Mouse (Mus musculus) lung, postnatal 0 days (tissue): ENCODE data around the gene Rasd1.

Experiments used
- CTCF ChIP-seq: IDR thresholded peaks from 2 replicates; pipeline ENCODE4 v1.5.1; 2016; ENCODE audit warnings: antibody characterized with exemption, mild to moderate bottlenecking
- EP300 ChIP-seq: IDR thresholded peaks from 2 replicates; pipeline ENCODE4 v1.6.1; 2016; ENCODE audit warnings: antibody characterized with exemption, mild to moderate bottlenecking, control low read depth

DNA sequence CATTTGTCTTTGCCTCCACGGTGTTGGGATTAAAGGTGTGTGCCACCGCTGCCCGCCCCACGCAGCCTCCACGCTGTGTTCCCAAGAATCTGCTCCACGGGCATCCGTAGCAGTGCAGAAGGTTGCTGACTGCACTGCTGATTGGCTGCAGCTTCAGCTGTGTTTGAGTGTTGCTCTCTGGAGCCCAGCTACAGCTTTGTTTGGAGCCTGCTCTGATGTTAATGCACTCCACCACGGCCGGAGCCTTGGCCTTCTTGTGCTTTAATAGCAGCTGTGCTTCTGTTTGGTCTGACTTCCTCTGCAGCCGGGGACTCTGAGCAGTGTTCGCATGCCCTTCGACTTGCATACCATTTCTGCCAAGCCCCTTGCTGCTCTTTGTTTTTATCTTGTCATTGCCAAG lies 30.8 kb downstream of the Rasd1 start:
- TF ChIP-seq EP300 (no peak), CTCF (no peak)
